Comparison of ENCODE assay signal across 28 mouse cellular contexts in the genomic region with DNA sequence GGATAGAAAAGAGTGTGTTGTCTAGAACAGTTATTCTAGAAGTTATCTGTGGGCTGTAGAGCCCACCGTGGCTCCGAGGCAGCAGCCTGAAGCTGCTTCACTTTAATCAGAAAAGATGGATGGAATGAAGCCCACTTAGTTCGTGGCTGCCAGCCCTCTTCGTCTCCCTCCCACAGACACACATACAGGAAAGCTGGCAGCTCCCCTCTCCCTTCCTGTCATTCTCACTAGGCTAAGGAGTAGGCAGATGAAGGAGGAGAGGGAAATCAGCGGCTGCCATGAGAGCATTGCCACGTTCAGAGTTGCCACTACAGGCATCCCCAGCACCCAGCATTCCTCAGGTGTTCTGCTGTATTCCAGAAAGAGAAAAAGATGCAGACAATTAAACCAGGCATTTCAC.
DNase-seq lines count a peak whose midpoint lies in the region; ATAC-seq lines count a peak whose summit lies in the region.
"Had no signal": no experiment of that assay in that cellular context is flagged by ENCODE, and none has a peak within 500 bp of the region (broad histone marks: within the 10 kb centered on the region; RNA-seq: fewer than 3 reads in every experiment).

No protein-coding gene starts in this region.

- H3K4me1 ChIP-seq in forebrain, embryonic 14.5 days (ENCODE audit: control insufficient read depth, insufficient read depth, low read length) = no peaks in the 10 kb centered on the region
- no peaks in the 10 kb centered on the region for H3K4me1 ChIP-seq in forebrain, embryonic 13.5 days
- H3K4me1 ChIP-seq: embryonic facial prominence, embryonic 13.5 days; heart, embryonic 15.5 days; limb, embryonic 10.5 days; liver, embryonic 15.5 days; midbrain, embryonic 15.5 days; neural tube, embryonic 15.5 days had no signal

- H3K27ac ChIP-seq in forebrain, embryonic 14.5 days (ENCODE audit: low read depth, low read length) = no peak overlapping the region
- H3K27ac ChIP-seq in forebrain, embryonic 13.5 days = no peak overlapping the region
- H3K27ac ChIP-seq: embryonic facial prominence, embryonic 13.5 days; gastrocnemius, adult 2 months; heart, embryonic 15.5 days; hindbrain, embryonic 14.5 days; limb, embryonic 10.5 days; liver, embryonic 15.5 days; midbrain, embryonic 15.5 days; neural tube, embryonic 15.5 days had no signal

- no peaks in the 10 kb centered on the region for H3K27me3 ChIP-seq in forebrain, embryonic 14.5 days (replicated peaks; ENCODE audit: control insufficient read depth, insufficient read depth, low read length)
- H3K27me3 ChIP-seq in forebrain, embryonic 13.5 days = no peaks in the 10 kb centered on the region
- H3K27me3 ChIP-seq: embryonic facial prominence, embryonic 13.5 days; heart, embryonic 15.5 days; liver, embryonic 15.5 days; midbrain, embryonic 15.5 days; neural tube, embryonic 15.5 days had no signal

- peak; percentile 34; the same call in 1 of the 2 replicates for ATAC-seq in forebrain, embryonic 14.5 days
- no peak for ATAC-seq in forebrain, embryonic 13.5 days
- ATAC-seq in monocyte, adult 5-6 weeks (replicated peaks; ENCODE audit: insufficient number of reproducible peaks, low FRiP score, low TSS enrichment, poor library complexity, severe bottlenecking) = no peak
- ATAC-seq: CD4-positive, CD25-positive, alpha-beta regulatory T cell, adult 4 months; inflammation-experienced regulatory T-cells, adult 6 months; midbrain, embryonic 15.5 days had no signal

- H3K9me3 ChIP-seq in forebrain, embryonic 14.5 days (replicated peaks; ENCODE audit: control insufficient read depth, low read length) = no peaks in the 10 kb centered on the region
- no peaks in the 10 kb centered on the region for H3K9me3 ChIP-seq in forebrain, embryonic 13.5 days (replicated peaks)
- H3K9me3 ChIP-seq: embryonic facial prominence, embryonic 13.5 days; heart, embryonic 15.5 days; limb, embryonic 10.5 days; liver, embryonic 15.5 days; midbrain, embryonic 15.5 days; neural tube, embryonic 15.5 days had no signal

- no peak overlapping the region for H3K9ac ChIP-seq in forebrain, embryonic 14.5 days (ENCODE audit: low read length)
- no peak overlapping the region for H3K9ac ChIP-seq in forebrain, embryonic 13.5 days
- H3K9ac ChIP-seq: embryonic facial prominence, embryonic 13.5 days; heart, embryonic 15.5 days; hindbrain, embryonic 14.5 days; liver, embryonic 15.5 days; midbrain, embryonic 15.5 days; neural tube, embryonic 15.5 days had no signal

- intact Hi-C loops in left cerebral cortex, postnatal 10 days (cut with DNase I) = no loop called here
- intact Hi-C loops in heart, postnatal 14 days (cut with DNase I) = no loop called here

- H3K36me3 ChIP-seq in forebrain, embryonic 14.5 days (ENCODE audit: control insufficient read depth, insufficient read depth, low read length) = no peaks in the 10 kb centered on the region
- H3K36me3 ChIP-seq in forebrain, embryonic 13.5 days (ENCODE audit: poor library complexity, severe bottlenecking) = no peaks in the 10 kb centered on the region
- H3K36me3 ChIP-seq: embryonic facial prominence, embryonic 13.5 days; heart, embryonic 15.5 days; limb, embryonic 10.5 days; liver, embryonic 15.5 days; midbrain, embryonic 15.5 days; neural tube, embryonic 15.5 days had no signal

- H3K4me3 ChIP-seq in forebrain, embryonic 14.5 days (ENCODE audit: low read depth, low read length) = no peak overlapping the region
- no peak overlapping the region for H3K4me3 ChIP-seq in forebrain, embryonic 13.5 days
- H3K4me3 ChIP-seq: embryonic facial prominence, embryonic 13.5 days; erythroblast, embryonic 14.5 days; gastrocnemius, adult 2 months; heart, embryonic 15.5 days; limb, embryonic 10.5 days; liver, embryonic 15.5 days; midbrain, embryonic 15.5 days; neural tube, embryonic 15.5 days had no signal

- no peak overlapping the region for H3K4me2 ChIP-seq in forebrain, embryonic 14.5 days (ENCODE audit: low read length)
- H3K4me2 ChIP-seq in forebrain, embryonic 13.5 days = no peak overlapping the region
- H3K4me2 ChIP-seq: embryonic facial prominence, embryonic 13.5 days; heart, embryonic 15.5 days; hindbrain, embryonic 14.5 days; liver, embryonic 15.5 days; midbrain, embryonic 15.5 days; neural tube, embryonic 15.5 days had no signal

- DNase-seq in forebrain, embryonic 14.5 days (ENCODE audit: low spot score) = peak; percentile 55
- peak; percentile 12 to 15 for DNase-seq in left cerebral cortex, postnatal 10 days (ENCODE audit: extremely low spot score in 1 of 2, low spot score in 2 of 2)
- DNase-seq in left cerebral cortex, adult 8-10 months (ENCODE audit: low spot score in 2 of 2) = no peak
- DNase-seq in brain, adult 2 months (ENCODE audit: low read depth, low spot score) = peak; percentile 40
- peak; percentile 15 to 19 for DNase-seq in frontal cortex, postnatal 36 days (ENCODE audit: low spot score in 2 of 2)
- DNase-seq in heart, postnatal 14 days = no peak
- DNase-seq: adrenal gland, postnatal 14 days; cerebellum, postnatal 25 days; embryo, embryonic 11 days; gastrocnemius, adult 2 months; heart, postnatal 4 days; kidney, adult 18-20 months; kidney, postnatal 4 days; liver; lung, postnatal 4 days; thymus, postnatal 14 days had no signal

- WGBS in forebrain, embryonic 14.5 days = 68% methylated on average over 6 of the region's 6 CpGs
- 71% methylated on average over 6 of the region's 6 CpGs for WGBS in forebrain, embryonic 13.5 days

Comparison
In these comparisons a context has a peak if more than half of its experiments do, and no peak if none do; other contexts are left out.
1. DNase-seq: peak in forebrain, embryonic 14.5 days (single experiment), left cerebral cortex, postnatal 10 days (2 of 2), brain, adult 2 months (single experiment) and frontal cortex, postnatal 36 days (2 of 2); none in left cerebral cortex, adult 8-10 months (0 of 2) and heart, postnatal 14 days (0 of 2).